Mouse (Mus musculus) heart, postnatal 0 days (tissue): ENCODE measurements around the gene March1.

Source experiments
- CTCF ChIP-seq: IDR thresholded peaks from 2 replicates; pipeline ENCODE4 v1.5.1; 2016; ENCODE audit warnings: antibody characterized with exemption, control low read depth, low read depth
- EP300 ChIP-seq: IDR thresholded peaks from 2 replicates; pipeline ENCODE4 v1.6.1; 2016; ENCODE audit warnings: antibody characterized with exemption, low read depth

- no peak for TF ChIP-seq CTCF
- TF ChIP-seq EP300: no peak
Observed at GRCm38 (mm10) chr8:66332206-66332605, 714.5 kb downstream of the March1 start.
